Mouse (Mus musculus) neutrophil, adult 83 days (primary cell): ENCODE data around the gene Nfu1. TPM values are rescaled to one million over a fixed set of nuclear protein-coding genes. Genes with fewer than 3 reads are reported as not detected.

Experiments
- total RNA-seq, 2 experiments: library from RNA; stranded (reverse); gene quantifications; one replicate each; pipeline ENCODE4 v1.2.4; 2023

The Nfu1 gene
- total RNA-seq, result 10 to 100 TPM; 58.7 to 60.8 TPM

GRCm38 (mm10) chr6:87008887-87009286, at the start of gene Nfu1:
TSS of gene Nfu1 (plus strand) at chr6:87009236.

GRCm38 (mm10) chr6:87042337-87043130, 33.5 kb downstream of the Nfu1 start, which contains the start of gene Gfpt1:
TSS of gene Gfpt1 (plus strand) at chr6:87042846.

Other genes with a start within 250 kb of the Nfu1 start
- gene Anxa4, start 215.7 kb upstream of the Nfu1 start, total RNA-seq, result 10 to 100 TPM; 16.6 to 19.6 TPM
- 10 to 100 TPM; 35.3 to 36.7 TPM for gene Aak1, start 159.7 kb upstream of the Nfu1 start, total RNA-seq
- 10 to 100 TPM; 27.4 to 31.8 TPM for gene Gfpt1, start 33.6 kb downstream of the Nfu1 start, total RNA-seq
- under 1 TPM in 1 of 2 experiments, not detected in 1; 0.26 TPM for gene D6Ertd527e, start 95.5 kb downstream of the Nfu1 start, total RNA-seq